In the genomic region with DNA sequence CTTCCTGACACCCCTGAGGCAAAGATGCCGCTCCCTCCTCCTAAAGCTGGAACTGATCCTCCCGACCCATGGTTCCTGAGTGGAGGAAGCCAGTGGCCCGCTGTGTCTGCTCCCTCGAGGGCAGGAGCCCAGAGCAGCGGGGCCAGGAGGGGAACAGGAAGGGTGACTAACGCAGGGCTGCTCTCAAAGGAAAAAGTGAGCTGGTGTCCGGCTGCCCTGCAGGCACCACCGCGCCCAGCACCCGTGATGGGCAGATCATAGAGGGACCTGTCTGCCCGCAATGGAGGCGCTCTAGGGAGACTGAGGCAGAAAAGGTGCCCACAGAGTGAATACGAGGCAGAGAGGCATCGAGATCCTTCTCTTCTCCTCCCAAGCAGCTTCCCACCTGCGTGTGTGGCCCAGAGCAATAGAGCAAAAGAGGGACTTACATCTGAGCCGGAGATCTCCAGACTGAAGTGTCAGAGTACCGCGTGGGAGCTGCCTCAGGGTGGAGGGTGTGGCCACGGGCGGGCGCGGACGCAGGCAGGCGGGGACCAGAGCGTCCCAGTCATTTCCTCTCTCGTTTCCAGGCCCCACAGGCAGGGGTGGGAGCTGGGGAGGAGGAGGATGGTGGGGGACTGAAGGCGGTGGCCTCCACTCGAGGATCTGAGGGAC, we compare ENCODE assay signal across 7 mouse cellular contexts. TPM values are rescaled to one million over a fixed set of nuclear protein-coding genes. Genes with fewer than 3 reads are reported as not detected.
DNase-seq lines count a peak whose midpoint lies in the region; ATAC-seq and TF ChIP-seq lines count a peak whose summit lies in the region.

No protein-coding gene starts in this region.

- H3K9ac ChIP-seq in midbrain, embryonic 12.5 days (replicated peaks) = no peak overlapping the region; the same call in 1 of the 2 replicates

- WGBS in limb, embryonic 10.5 days = 2% methylated on average over 28 of the region's 28 CpGs
- 3% methylated on average over 28 of the region's 28 CpGs for WGBS in midbrain, embryonic 12.5 days

- no peak overlapping the region for H3K27ac ChIP-seq in embryonic fibroblast, embryonic 13.5 days (ENCODE audit: insufficient read depth, low read length)
- H3K27ac ChIP-seq in limb, embryonic 10.5 days = peak overlapping the region; percentile 12; the same call in 1 of the 2 replicates
- H3K27ac ChIP-seq in midbrain, embryonic 12.5 days (replicated peaks) = no peak overlapping the region

- no peaks in the 10 kb centered on the region for H3K36me3 ChIP-seq in limb, embryonic 10.5 days
- no peaks in the 10 kb centered on the region for H3K36me3 ChIP-seq in midbrain, embryonic 12.5 days

- intact Hi-C loops in heart, postnatal 25 days (cut with DNase I) = no loop called here

- DNase-seq in ZHBTc4 (ENCODE audit: low read depth, low spot score) = peak; percentile 40
- DNase-seq in heart, postnatal 25 days (ENCODE audit: low spot score) = peak; percentile 75
- no peak for DNase-seq in limb, embryonic 10.5 days (ENCODE audit: low spot score)
- peak; percentile 63 to 74 for DNase-seq in thymus, adult 18-20 months
- DNase-seq in cerebellum, postnatal 4 days (ENCODE audit: low spot score in 2 of 2) = no peak

- peak overlapping the region; percentile 44 for H3K4me2 ChIP-seq in midbrain, embryonic 12.5 days (replicated peaks)

- 0 out of 2 replicates have a peak, but pooled peaks cover 3% of the 10 kb centered on the region for H3K4me1 ChIP-seq in embryonic fibroblast, embryonic 13.5 days (ENCODE audit: control insufficient read depth, insufficient read depth, low read length)
- H3K4me1 ChIP-seq in limb, embryonic 10.5 days = peaks cover 13% of the 10 kb centered on the region
- peaks cover 6% of the 10 kb centered on the region for H3K4me1 ChIP-seq in midbrain, embryonic 12.5 days

- no peaks in the 10 kb centered on the region for H3K9me3 ChIP-seq in limb, embryonic 10.5 days (replicated peaks)
- no peaks in the 10 kb centered on the region for H3K9me3 ChIP-seq in midbrain, embryonic 12.5 days

- no peak for ATAC-seq in midbrain, embryonic 12.5 days (ENCODE audit: low FRiP score, low read depth)

- TF ChIP-seq POLR2A in embryonic fibroblast, embryonic 13.5 days (IDR thresholded peaks at IDR 0.05; ENCODE audit: low read depth, low read length) = peak; percentile 66

- TF ChIP-seq CTCF in embryonic fibroblast, embryonic 13.5 days (IDR thresholded peaks at IDR 0.05; ENCODE audit: borderline replicate concordance, insufficient read depth, low read length) = no peak

- peak overlapping the region; percentile 60 for H3K4me3 ChIP-seq in embryonic fibroblast, embryonic 13.5 days (ENCODE audit: insufficient read depth, low read length)
- H3K4me3 ChIP-seq in limb, embryonic 10.5 days = peak overlapping the region; percentile 39
- peak overlapping the region; percentile 24 for H3K4me3 ChIP-seq in midbrain, embryonic 12.5 days

- H3K27me3 ChIP-seq in limb, embryonic 10.5 days (ENCODE audit: low read depth, poor library complexity, severe bottlenecking) = peaks cover 71% of the 10 kb centered on the region
- H3K27me3 ChIP-seq in midbrain, embryonic 12.5 days = peaks cover 57% of the 10 kb centered on the region

RNA-seq across cellular contexts. Expression of gene Fxyd5, which starts 0.5 kb away (rescaled TPM):
- polyA plus RNA-seq in embryonic fibroblast, embryonic 13.5 days (2011; ENCODE audit: insufficient read length, low read depth, missing spikeins) = 79.0 and 143 TPM in 2 replicates
- total RNA-seq in heart, postnatal 25 days (2021) = 10 to 100 TPM; 26.1 to 31.0 TPM
- polyA plus RNA-seq in limb, embryonic 10.5 days (2016; fragmentation: Nextera tagmentation; extraction: Ambion mirVana) = 8.0 and 8.1 TPM in 2 replicates
- 8.7 and 13.2 TPM in 2 replicates for polyA plus RNA-seq in midbrain, embryonic 12.5 days (2016; fragmentation: Nextera tagmentation; extraction: Ambion mirVana)

RNA-seq across cellular contexts. Expression of gene Fxyd7, which starts 9.5 kb away (rescaled TPM):
- not detected in 2 replicates for polyA plus RNA-seq in embryonic fibroblast, embryonic 13.5 days (2011; ENCODE audit: insufficient read length, low read depth, missing spikeins)
- total RNA-seq in heart, postnatal 25 days (2021) = 1 to 10 TPM in 1 of 2 experiments, under 1 TPM in 1; 0.70 to 1.3 TPM
- polyA plus RNA-seq in limb, embryonic 10.5 days (2016; fragmentation: Nextera tagmentation; extraction: Ambion mirVana) = 0.30 and 1.3 TPM in 2 replicates
- polyA plus RNA-seq in midbrain, embryonic 12.5 days (2016; fragmentation: Nextera tagmentation; extraction: Ambion mirVana) = 10.0 and 11.5 TPM in 2 replicates

RNA-seq across cellular contexts. Expression of gene Fxyd1, which starts 15.2 kb away (rescaled TPM):
- 10.3 TPM in 1 of 2 replicates, not detected in the other for polyA plus RNA-seq in embryonic fibroblast, embryonic 13.5 days (2011; ENCODE audit: insufficient read length, low read depth, missing spikeins)
- 100 to 1,000 TPM; 861 to 862 TPM for total RNA-seq in heart, postnatal 25 days (2021)
- polyA plus RNA-seq in limb, embryonic 10.5 days (2016; fragmentation: Nextera tagmentation; extraction: Ambion mirVana) = 6.2 and 7.7 TPM in 2 replicates
- polyA plus RNA-seq in midbrain, embryonic 12.5 days (2016; fragmentation: Nextera tagmentation; extraction: Ambion mirVana) = 8.9 and 10.3 TPM in 2 replicates

RNA-seq across cellular contexts. Expression of gene Lgi4, which starts 17.4 kb away (rescaled TPM):
- 0.92 and 1.1 TPM in 2 replicates for polyA plus RNA-seq in embryonic fibroblast, embryonic 13.5 days (2011; ENCODE audit: insufficient read length, low read depth, missing spikeins)
- total RNA-seq in heart, postnatal 25 days (2021) = 1 to 10 TPM; 2.6 to 4.8 TPM
- polyA plus RNA-seq in limb, embryonic 10.5 days (2016; fragmentation: Nextera tagmentation; extraction: Ambion mirVana) = 0.13 and 0.16 TPM in 2 replicates
- 0.54 and 0.55 TPM in 2 replicates for polyA plus RNA-seq in midbrain, embryonic 12.5 days (2016; fragmentation: Nextera tagmentation; extraction: Ambion mirVana)

RNA-seq across cellular contexts. Expression of gene Fxyd3, which starts 34.7 kb away (rescaled TPM):
- polyA plus RNA-seq in embryonic fibroblast, embryonic 13.5 days (2011; ENCODE audit: insufficient read length, low read depth, missing spikeins) = not detected in 2 replicates
- 1 to 10 TPM; 3.1 to 3.8 TPM for total RNA-seq in heart, postnatal 25 days (2021)
- polyA plus RNA-seq in limb, embryonic 10.5 days (2016; fragmentation: Nextera tagmentation; extraction: Ambion mirVana) = 7.6 and 10.0 TPM in 2 replicates
- 1.4 and 1.7 TPM in 2 replicates for polyA plus RNA-seq in midbrain, embryonic 12.5 days (2016; fragmentation: Nextera tagmentation; extraction: Ambion mirVana)

Comparison
In these comparisons a context has a peak if more than half of its experiments do, and no peak if none do; other contexts are left out.
1. DNase-seq: peak in ZHBTc4 (single experiment), heart, postnatal 25 days (single experiment) and thymus, adult 18-20 months (2 of 2); none in limb, embryonic 10.5 days (single experiment) and cerebellum, postnatal 4 days (0 of 2).
2. Peak in every context shown above with its lines, with median percentiles within 50 percentile points of each other: H3K4me3 ChIP-seq.